Mouse (Mus musculus): Measurements from ENCODE around the gene Gm10428.

- no peak for TF ChIP-seq EP300 (IDR thresholded peaks at IDR 0.05; ENCODE audit: low read depth)
- TF ChIP-seq CTCF (IDR thresholded peaks at IDR 0.05; ENCODE audit: low read depth), result no peak
Observed at GRCm38 (mm10) chr11:62757906-62758305, 5.0 kb downstream of the Gm10428 start.
